Mouse (Mus musculus) 416B (cell line): Measurements from ENCODE around the gene Olfr705.
"Not testable (repeated sequence)": the region's sequence is repeated elsewhere in the genome, so short reads cannot be mapped to it uniquely, and the experiment has no call there.

ENCODE experiments used
- DNase-seq: peaks from one replicate; pipeline ENCODE4 v3.0.0; 2011; ENCODE audit warnings: low read depth

Gene Olfr705

DNA sequence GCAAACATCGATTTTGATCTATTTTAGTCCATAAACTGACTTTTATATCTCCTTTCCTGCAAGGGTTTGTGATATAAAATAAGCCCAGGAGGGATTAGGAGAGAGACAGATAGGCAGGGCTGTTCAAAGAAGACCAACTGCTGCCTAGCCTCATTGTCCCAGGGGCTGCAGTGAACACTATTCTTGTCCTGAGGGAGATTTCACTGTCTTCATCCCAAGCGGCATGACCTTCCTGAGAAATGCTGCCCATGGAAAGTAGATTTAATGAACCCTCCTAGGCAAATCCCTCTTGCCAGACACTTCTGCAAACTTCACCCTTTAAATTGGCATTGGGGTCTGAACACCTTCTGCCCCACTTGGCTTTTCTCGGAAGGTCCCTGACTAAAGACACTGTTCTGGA lies at the start of gene Olfr705:
Olfr705 (minus strand) TSS at position 101 of the 400 bp plus-strand sequence.
- DNase-seq: no peak

DNA sequence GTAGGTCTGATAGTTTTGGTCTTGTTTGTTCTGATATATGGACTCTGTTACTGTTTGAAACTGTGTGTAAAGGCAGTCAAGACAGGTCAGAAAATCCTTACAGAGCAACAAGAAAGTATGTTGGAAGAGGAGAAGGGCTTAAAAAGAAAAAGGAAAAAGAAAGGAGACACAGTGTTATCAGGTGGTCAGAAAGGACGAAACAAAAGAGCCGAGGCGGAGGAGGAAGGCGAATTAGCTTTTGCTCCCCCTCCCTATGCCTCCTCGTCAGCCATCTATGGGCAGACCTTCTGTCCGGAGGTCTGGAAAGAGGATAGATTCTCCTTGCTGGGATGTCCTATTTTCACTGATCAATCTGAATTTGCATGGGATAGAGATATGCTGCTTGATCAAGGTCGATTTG lies 44.3 kb upstream of the Olfr705 start:
- not testable (repeated sequence) for DNase-seq

DNA sequence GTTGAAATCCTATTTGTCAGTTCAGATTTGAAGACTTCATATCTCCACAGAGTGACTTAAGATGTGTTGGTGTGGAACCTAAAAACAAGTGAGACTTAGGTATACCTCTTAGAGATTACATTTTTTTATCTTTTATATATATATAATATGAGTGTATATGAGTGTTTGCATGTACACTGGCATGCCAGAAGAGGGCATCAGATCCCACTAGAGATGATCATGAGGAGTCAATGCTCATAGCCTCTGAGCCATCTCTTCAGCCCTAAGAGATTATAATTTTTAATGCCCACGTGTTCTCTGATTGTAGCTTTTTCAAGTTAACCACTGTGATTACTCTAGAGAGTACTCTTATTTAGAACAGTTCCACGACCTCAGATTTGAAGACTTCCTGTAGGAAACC lies 31.0 kb upstream of the Olfr705 start, which contains the start of gene Olfr1532-ps1:
Olfr1532-ps1 (plus strand) TSS at position 326 of the 400 bp plus-strand sequence.
- DNase-seq: peak; percentile 11

DNA sequence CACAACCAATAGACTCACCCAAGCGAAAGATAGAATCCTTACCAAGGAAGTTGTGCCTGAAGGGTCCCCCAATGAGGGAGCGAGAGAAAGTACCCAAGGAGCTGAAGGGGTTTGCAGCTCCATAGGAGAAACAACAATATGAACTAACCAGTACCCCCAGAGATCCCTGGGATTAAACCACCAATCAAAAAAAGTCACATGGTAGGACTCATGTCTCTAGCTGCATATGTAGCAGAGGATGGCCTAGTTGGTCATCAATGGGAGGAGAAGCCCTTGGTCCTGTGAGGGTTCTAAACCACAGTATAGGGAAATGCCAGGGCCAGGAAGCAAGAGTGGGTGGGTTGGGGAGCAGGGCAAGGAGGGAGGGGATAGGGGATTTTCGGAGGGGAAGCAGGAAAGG lies 24.4 kb upstream of the Olfr705 start, which contains the start of gene Olfr707:
Olfr707 (minus strand) TSS at position 101 of the 400 bp plus-strand sequence.
- not testable (repeated sequence) for DNase-seq

DNA sequence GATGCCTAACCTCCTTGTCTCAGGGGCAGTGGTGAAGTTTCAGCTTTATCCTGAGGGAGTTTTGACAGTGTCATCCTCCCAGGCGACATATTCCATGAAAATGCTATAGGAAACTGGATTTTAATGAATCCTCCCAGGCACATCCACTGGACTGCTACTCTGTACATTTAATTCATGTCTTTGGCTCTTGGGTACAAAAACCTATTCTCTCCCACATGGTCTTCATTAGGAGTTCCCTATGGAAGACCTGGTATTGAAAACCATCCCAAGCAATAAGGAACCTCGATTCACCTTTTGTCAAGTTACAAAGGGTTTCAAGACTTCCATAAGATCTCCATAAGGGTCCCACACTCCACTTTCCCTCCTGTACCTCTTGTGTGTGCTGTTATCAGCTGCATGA lies 11.4 kb upstream of the Olfr705 start, which contains the start of gene Olfr706:
Olfr706 (minus strand) TSS at position 101 of the 400 bp plus-strand sequence.
- DNase-seq: no peak

DNA sequence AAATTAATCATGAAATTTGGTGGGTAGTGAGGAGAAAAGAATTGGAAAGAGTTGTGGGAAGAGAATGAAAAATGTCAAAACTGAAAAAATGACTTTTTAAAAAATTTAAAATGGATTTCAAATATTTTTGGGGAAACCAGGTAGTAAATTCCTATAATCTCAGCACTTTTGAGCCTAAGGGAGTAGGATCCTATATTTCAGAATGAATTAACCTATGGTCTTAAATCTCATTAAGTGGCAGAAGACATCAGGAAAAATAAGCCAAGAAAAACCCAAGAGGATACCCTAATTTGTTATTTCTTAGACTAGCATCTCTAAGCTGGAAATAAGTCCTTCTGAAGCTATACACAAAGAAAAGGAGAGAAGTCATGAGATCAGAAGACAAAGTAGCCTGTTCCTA lies 13.8 kb downstream of the Olfr705 start, which contains the start of gene Olfr704:
Olfr704 (plus strand) TSS at position 301 of the 400 bp plus-strand sequence.
- DNase-seq: no peak

DNA sequence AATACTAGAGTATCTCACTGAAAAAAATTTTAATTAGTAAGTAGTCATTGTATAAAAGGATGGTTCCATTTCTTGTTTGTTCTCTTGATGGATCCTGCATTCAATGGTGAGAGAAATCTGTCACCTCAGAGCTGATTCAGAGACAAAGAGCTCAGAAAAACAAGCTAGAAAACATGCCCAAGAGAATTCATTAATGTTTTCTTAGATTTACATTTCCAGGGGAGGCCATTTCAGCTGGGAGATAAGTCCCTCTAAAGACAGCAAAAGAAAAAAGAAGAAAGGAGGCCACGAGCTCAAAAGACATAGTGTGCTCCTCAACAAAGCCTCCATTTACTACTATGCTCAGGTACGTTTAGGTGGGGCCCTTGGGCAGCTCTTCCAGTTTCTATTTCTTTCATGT lies 33.6 kb downstream of the Olfr705 start, which contains the start of gene Olfr703:
Olfr703 (plus strand) TSS at position 301 of the 400 bp plus-strand sequence.
- DNase-seq: no peak

DNA sequence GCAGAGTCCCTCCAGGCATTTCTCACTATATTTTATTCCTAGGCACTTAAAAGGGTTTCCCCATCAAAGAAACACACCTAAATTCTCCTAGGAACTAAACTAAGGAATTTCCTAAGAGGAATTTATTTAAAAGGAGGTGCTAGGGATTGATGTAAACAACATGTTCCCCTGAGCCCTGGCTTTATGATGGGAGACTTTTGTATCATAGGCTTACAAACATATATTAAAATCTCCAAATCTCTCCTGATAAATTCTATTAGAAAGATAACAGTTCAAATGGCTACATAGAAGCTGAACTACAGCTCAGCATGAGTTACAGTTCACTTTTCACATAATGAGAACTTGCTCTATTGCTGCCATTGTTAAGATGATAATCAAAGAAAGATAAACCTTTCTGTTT lies 42.9 kb downstream of the Olfr705 start, which contains the start of gene Olfr702:
Olfr702 (minus strand) TSS at position 101 of the 400 bp plus-strand sequence.
- no peak for DNase-seq
